Mouse (Mus musculus) ES-Bruce4 (cell line): ENCODE data around the gene Pmpcb.

Experiments
- CTCF ChIP-seq: IDR thresholded peaks from one replicate; pipeline ENCODE4 v1.8.1; 2011; ENCODE audit warnings: low read depth, low read length
- POLR2A ChIP-seq: IDR thresholded peaks from one replicate; pipeline ENCODE4 v1.8.1; 2011; ENCODE audit warnings: low read length; ENCODE audit not compliant: insufficient read depth

- TF ChIP-seq POLR2A, result no peak
- TF ChIP-seq CTCF, result no peak
Observed at GRCm38 (mm10) chr5:21792166-21792565, 55.2 kb downstream of the Pmpcb start.
